Mouse (Mus musculus) frontal cortex, adult 2 months (tissue): ENCODE results near the gene Ost4. TPM values are rescaled to one million over a fixed set of nuclear protein-coding genes. Genes with fewer than 3 reads are reported as not detected.

Experiments
- DNase-seq, 2 experiments: peaks; one replicate each; pipeline ENCODE4 v3.0.0; 2022; ENCODE audit warnings: low spot score in 1 of 2; ENCODE audit errors: extremely low spot score in 1 of 2
- polyA plus RNA-seq: library from polyadenylated mRNA; depleted of rRNA; stranded (reverse); fragments of >200 nt; gene quantifications from 2 replicates; pipeline ENCODE4 v1.2.3, GENCODE M21; 2012; rRNA removed

Gene Ost4
- 158 and 207 TPM in 2 replicates for polyA plus RNA-seq

- DNase-seq: peak; percentile 91 to 98
Measured at GRCm38 (mm10) chr5:30907413-30908059, at the start of gene Ost4. Ost4 (minus strand) TSS chr5:30907788.

GRCm38 (mm10) chr5:30955751-30956150 lies 48.2 kb upstream of the Ost4 start:
- DNase-seq: no peak

GRCm38 (mm10) chr5:30954556-30954955 lies 47.0 kb upstream of the Ost4 start:
- DNase-seq: no peak

GRCm38 (mm10) chr5:30954065-30954464 lies 46.5 kb upstream of the Ost4 start:
- no peak for DNase-seq

- no peak for DNase-seq
Measured at GRCm38 (mm10) chr5:30952551-30952950, 45.0 kb upstream of the Ost4 start.

- DNase-seq: no peak
Measured at GRCm38 (mm10) chr5:30951706-30952105, 44.1 kb upstream of the Ost4 start.

- no peak for DNase-seq
Measured at GRCm38 (mm10) chr5:30950922-30951321, 43.3 kb upstream of the Ost4 start.

GRCm38 (mm10) chr5:30950451-30950850 lies 42.9 kb upstream of the Ost4 start:
- no peak for DNase-seq

GRCm38 (mm10) chr5:30949654-30950326 lies 42.2 kb upstream of the Ost4 start:
- peak; percentile 89 to 95 for DNase-seq

- no peak for DNase-seq
Measured at GRCm38 (mm10) chr5:30948620-30949019, 41.0 kb upstream of the Ost4 start.

GRCm38 (mm10) chr5:30944956-30945781 lies 37.6 kb upstream of the Ost4 start, which contains the start of gene Cgref1:
Cgref1 (minus strand) TSS chr5:30945591.
- DNase-seq: peak; percentile 82 to 85

- no peak for DNase-seq
Measured at GRCm38 (mm10) chr5:30944344-30944743, 36.8 kb upstream of the Ost4 start.

- no peak for DNase-seq
Measured at GRCm38 (mm10) chr5:30943004-30943403, 35.4 kb upstream of the Ost4 start.

GRCm38 (mm10) chr5:30934725-30935461 lies 27.3 kb upstream of the Ost4 start:
- no peak for DNase-seq

GRCm38 (mm10) chr5:30933705-30934104 lies 26.1 kb upstream of the Ost4 start:
- DNase-seq: no peak

GRCm38 (mm10) chr5:30931378-30931777 lies 23.8 kb upstream of the Ost4 start:
- no peak for DNase-seq

GRCm38 (mm10) chr5:30930846-30931245 lies 23.3 kb upstream of the Ost4 start:
- no peak for DNase-seq

GRCm38 (mm10) chr5:30930121-30930520 lies 22.5 kb upstream of the Ost4 start:
- peak in 1 of 2 experiments; percentile 92 for DNase-seq

- peak in 1 of 2 experiments; percentile 75 for DNase-seq
Measured at GRCm38 (mm10) chr5:30927945-30928529, 20.4 kb upstream of the Ost4 start.

- DNase-seq: no peak
Measured at GRCm38 (mm10) chr5:30926073-30926472, 18.5 kb upstream of the Ost4 start.
